Mouse (Mus musculus): ENCODE measurements around the gene Notch4.

Gene Notch4

DNA sequence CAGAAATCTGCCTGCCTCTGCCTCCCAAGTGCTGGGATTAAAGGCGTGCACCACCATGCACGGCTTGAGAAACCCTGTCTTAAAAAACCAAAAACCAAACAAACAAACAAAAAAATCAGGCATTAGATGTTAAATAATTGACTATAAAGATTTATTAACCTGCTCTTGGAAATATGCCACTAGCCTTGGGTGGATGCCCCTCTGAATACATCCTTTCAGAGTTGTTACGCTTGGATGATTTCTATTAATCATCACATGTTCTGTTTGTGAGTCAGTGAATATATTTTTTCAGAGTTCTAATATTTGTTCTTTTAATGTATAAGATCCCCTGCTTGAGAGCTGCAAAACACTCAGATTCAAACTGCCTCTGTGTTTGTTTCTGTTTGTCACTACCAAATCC is 60.9 kb downstream of the Notch4 start:
- DNase-seq (ENCODE audit: low read depth, low spot score) = no peak

DNA sequence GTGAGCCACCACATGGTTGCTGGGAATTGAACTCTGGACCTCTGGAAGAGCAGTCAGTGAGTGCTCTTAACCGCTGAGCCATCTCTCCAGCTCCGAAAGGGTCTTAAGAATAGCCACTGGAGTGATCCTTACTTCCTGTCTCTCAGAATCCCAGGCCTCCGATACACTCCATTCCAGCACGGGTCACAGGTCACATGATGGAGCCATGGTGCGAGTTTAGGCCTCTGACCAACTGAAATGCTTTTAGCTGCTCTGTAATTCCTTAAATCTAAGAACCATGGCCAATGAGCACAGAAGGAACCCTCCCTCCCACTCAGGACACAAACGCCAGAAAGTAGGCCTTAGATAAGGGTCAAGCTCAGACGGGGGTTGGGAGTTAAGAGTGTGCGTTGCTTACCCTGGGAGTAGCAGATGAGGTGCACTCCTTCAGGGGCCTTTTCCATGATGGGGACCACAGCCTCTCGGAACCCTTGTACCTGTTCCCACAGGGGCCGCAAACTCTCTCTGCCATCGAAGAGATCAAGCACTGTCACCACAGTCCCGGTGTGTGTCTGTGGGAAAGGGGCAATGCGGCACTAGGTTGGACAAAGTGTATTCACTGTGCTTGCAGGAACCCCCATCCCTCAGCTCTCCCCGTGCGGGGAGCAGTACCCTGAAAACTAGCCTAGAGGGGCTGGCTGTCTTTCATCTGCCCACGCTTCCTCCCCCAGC is 62.1 kb downstream of the Notch4 start:
- DNase-seq (ENCODE audit: low read depth, low spot score) = no peak

DNA sequence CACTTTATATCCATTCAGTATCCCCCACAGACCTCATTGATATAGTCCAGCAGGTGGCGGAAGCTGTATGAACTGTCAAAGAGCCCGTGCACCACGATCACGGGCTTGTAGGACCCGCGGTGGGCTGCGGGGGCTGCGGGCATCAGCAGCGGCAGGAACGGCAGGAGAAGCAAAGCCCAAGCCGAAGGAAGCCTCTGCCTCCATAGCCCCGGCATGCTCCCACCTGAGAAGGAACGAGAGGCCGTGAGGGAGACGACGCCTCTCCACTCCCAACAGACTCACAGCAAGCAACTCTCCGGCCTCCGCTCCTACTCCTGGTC is 62.7 kb downstream of the Notch4 start:
- DNase-seq (ENCODE audit: low read depth, low spot score) = peak; percentile 56

DNA sequence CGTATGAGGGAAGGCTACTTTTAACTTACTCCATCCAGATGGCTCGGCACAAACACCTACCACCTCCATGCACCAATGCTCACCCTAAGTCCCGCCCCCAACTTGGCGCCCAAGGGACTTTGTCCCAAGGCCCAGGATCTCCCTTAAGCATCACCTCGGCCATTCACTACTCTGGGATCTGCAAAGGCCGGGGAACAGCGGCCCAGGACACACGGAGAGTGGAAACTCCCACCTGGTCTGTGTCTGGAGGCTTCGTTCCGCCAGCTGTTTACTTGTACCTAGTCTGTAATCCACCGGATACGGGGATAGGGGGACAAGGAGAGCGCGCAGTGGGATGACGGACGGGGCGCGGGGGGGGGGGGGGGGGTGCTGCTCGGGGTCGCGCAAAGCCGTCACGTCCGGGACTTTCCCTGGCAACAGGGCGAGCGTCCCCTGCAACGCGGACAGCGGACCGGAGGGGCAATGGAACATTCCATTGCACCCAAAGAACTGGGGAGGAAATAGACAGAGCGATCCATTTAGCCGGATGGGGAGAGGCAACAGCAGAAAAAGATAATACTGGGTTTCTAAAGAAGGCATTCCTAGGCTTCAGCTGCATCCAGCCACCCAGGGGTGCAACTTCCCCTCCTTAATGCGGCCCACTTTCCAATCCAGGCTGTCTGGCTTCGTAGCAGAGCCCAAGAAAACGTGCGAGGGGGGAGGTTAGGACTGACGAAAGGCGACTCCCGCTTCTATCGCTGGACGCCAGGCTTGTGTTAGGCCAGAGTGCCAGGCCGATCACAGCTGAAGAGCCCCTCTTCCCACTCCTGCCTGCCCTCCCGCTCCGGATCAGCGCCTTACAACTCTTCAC is 63.2 kb downstream of the Notch4 start:
- DNase-seq (ENCODE audit: low read depth, low spot score) = peak; percentile 86

DNA sequence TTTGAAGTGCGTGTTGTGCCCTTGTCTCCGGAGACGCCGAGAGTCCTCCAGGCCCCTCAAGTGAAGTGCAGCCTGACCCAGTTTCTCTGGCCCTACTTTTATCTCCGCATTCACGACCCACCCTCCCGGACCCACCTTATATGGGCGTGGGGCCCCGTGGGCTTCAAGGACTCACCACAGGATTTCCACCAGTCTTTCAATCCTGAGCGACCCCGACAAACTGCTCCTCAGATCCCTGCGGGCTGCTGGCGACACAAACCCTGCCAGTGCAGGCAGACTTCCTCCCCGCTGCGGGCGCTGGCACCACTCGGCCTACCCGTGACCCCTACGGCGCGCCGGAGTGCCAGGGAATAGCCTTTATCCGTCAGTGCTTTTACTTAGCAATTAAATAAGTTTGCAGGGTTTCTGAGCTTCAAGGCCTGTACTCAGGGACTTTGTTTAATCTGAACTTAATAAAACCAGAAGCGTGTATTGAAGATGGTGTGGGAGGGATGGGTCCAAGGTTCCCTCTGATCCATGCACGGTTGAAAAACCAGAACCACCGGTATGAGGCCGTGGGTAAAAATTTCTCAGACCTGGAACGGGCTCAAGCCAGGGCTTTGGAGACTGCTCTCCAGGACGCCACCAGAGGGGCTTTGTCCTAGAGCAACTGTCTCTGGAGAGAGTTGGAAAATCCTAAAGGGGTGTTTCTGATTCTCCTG is 64.0 kb downstream of the Notch4 start, which contains the start of gene Ppt2:
Ppt2 (minus strand) TSS at position 568 of the 701 bp plus-strand sequence.
- DNase-seq (ENCODE audit: low read depth, low spot score) = peak; percentile 54

DNA sequence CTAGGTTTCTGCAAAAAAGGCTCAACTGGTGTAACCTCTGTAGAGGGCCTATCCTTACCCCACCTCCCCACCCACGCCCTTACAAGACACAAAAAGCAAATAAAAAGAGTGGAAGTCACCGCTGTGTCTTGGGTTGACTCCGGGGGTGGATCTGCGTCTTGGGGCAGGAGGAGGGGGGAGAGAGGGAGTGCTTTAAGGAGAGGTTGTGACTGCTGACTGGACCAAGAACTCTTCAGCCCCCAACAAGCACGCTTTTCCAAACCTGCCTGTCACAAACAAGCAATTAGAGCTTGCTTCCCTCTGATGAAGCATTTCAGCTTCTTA is 64.5 kb downstream of the Notch4 start:
- DNase-seq (ENCODE audit: low read depth, low spot score) = peak; percentile 45

DNA sequence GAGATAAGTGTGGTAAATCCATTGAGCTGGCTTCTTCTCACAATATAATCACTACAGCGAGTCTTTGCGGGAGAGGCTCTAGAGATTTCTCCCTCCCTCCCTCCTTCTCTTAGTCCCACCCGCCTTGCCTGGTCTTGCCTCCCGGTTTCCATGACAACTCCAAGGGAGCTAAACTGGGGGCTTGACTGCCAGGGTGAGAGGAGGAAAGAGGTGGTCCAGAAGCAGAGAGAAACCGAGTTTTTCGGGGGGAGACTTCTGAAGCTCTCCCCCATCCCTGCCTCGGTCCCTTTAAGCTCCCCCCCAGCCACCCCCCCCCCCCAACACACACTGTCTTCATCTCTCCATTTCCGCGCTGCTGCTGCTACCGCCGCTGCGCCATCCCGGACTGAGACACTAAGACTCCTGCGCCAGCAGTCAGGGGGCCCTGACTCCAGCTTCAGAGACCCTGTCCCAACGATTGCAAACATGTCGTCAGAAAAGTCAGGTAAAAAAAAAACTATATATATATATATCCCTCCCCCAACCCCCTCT is 65.2 kb downstream of the Notch4 start, which contains the start of gene Prrt1:
Prrt1 (plus strand) TSS at position 313 of the 531 bp plus-strand sequence.
- DNase-seq (ENCODE audit: low read depth, low spot score) = peak; percentile 34

DNA sequence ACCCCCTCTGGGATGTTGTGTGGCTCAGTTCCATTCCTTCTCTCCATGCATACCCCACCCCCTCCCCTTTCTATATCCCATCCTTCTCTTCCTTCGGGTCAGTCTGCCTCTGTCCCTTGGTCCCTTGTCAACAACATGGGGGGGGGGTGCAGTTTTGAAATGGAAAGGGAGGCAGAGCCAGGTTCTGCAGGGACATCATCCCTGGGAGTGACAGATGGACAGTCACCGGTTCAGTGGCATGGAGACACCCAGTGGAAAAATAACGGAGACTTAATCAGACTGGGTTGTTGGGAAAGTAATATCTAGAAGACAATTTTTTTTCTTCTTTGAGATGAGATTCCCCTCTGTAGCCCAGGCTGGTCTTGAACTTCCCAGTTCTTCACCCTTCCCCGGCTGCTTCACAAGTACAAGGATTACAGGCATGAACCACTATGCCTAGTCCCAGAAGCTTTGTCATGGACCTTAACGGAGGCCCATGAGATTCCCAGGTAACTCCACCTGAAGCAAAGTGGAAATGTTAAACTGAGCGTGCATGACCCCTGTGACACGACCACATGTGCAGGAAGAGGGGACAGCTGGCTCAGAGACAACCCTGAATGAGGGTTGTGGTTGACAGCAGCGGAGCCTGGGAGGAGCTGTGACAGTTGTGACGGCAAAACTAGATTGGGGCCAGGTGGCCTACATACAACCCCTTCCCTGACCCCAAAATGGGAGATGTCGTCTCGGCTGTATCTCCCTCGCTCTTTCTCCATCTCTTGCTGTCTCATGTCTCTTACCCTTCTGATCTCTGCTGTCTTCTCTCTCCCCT is 65.9 kb downstream of the Notch4 start:
- DNase-seq (ENCODE audit: low read depth, low spot score) = peak; percentile 76

DNA sequence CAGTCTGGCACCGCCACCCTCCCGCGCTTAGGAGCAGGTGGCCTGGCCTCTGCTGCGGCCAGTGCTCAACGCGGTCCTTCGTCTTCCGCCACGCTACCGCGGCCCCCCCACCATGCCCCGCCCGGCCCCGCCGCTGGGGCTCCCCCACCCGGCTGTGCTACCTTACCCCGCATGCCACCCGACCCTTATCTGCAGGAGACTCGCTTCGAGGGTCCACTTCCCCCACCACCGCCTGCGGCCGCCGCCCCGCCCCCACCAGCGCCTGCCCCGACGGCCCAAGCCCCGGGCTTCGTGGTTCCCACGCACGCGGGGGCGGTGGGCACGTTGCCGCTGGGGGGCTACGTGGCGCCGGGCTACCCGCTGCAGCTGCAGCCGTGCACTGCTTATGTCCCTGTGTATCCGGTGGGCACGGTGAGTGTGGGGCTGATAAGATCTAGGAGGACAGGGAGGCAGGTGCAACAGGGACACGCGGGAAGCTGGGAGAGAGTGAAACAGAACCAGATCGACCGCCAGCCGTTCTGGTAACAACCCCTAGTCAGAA is 66.8 kb downstream of the Notch4 start:
- peak; percentile 39 for DNase-seq (ENCODE audit: low read depth, low spot score)

DNA sequence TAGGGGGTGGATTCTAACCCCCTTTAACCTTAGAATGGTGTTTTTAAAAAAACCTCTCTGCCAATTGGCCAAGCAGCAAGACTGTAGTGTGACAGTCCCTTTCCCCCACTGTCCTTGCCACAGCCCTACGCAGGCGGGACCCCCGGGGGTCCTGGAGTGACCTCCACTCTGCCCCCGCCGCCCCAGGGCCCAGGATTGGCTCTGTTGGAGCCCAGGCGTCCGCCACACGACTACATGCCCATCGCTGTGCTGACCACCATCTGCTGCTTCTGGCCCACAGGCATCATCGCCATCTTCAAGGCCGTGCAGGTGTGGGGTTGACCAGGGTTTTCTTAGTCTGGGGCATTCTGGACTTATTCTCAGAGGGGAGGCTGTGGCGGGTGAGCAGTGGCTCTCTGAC is 67.6 kb downstream of the Notch4 start:
- no peak for DNase-seq (ENCODE audit: low read depth, low spot score)

DNA sequence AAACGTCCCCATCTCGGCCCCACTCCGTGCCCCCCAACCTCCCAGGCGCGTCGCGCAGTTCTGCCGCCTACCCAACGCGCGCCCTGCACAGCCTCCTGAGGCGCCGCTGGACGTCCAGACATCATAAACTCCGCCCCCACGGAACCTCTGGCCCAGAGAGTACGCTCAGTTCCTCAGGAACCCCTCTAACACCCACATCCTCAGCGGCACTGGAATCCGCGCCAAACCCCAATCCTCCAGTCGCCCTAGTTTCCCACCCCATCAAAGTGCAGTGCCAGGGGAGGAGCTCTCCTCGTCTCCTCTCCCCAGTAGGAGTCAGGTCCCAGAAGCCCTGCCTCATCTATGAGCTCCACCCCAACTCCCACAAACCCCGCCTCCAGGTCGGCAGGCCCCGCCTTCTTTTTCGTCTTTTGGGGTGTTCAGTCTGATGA is 68.2 kb downstream of the Notch4 start:
- peak; percentile 75 for DNase-seq (ENCODE audit: low read depth, low spot score)

DNA sequence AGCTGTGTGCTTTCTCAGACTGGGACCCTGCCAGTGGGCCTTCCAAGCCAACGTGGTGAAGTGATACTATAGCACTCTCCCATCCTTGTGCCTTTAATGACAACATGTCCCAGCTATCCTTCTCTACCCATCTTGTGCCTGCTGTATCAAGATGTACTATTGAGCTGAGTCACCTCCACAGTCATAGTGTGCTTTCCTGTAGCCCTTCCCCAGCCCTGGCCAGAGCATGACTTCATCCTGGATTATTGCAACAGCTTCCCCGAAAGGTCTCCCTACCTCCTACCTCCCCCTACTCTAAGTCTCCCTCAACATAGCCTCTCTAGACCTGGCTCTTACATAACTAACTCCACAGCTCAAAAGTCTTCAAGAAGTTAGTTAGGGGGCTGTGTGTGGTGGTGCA is 71.6 kb downstream of the Notch4 start:
- DNase-seq (ENCODE audit: low read depth, low spot score) = no peak

DNA sequence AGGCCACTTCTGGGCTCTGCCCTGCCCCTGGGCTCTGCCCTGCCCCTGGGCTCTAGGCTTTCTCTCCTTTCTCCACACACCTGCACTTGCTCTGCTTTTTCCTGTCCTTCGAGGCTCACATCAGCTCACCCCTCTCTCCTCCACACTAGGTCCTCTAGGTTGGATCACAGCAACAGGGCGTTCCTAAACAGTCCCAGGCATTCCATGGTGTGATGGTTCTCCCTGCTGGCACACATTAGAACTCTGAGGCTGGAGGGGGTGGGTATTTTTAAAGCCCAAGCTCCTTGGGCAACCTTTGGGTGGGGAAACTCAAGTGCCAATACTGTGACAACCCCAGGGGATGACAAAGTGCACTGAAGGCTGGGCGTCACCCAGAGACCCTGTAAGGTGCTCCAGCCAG is 73.4 kb downstream of the Notch4 start:
- no peak for DNase-seq (ENCODE audit: low read depth, low spot score)
